Mouse (Mus musculus) frontal cortex, postnatal 10 days (tissue): ENCODE results near the gene Melk.
A peak's percentile ranks its signal among the peaks of the same experiment; 100 is the strongest.

Experiments used
- DNase-seq, 2 experiments: peaks; one replicate each; pipeline ENCODE4 v3.0.0; 2022; ENCODE audit warnings: low spot score in 2 of 2, mixed read lengths in 1 of 2

The Melk gene

GRCm38 (mm10) chr4:44327976-44328375, 27.3 kb downstream of the Melk start:
- no peak for DNase-seq

GRCm38 (mm10) chr4:44335006-44335405, 34.3 kb downstream of the Melk start:
- DNase-seq: no peak

- DNase-seq: no peak
Observed at GRCm38 (mm10) chr4:44361670-44362069, 61.0 kb downstream of the Melk start.

GRCm38 (mm10) chr4:44363434-44364013, 62.8 kb downstream of the Melk start:
- DNase-seq: peak in 1 of 2 experiments; percentile 7

GRCm38 (mm10) chr4:44392231-44393216, 91.8 kb downstream of the Melk start:
- no peak for DNase-seq

GRCm38 (mm10) chr4:44402607-44403006, 101.9 kb downstream of the Melk start:
- no peak for DNase-seq

GRCm38 (mm10) chr4:44404487-44404886, 103.8 kb downstream of the Melk start:
- DNase-seq: no peak
